Mouse (Mus musculus) E14TG2a.4 (cell line): ENCODE measurements around the gene Nyx.

ENCODE experiments used
- CTCF ChIP-seq: conservative IDR thresholded peaks from 2 replicates; pipeline ENCODE4 v1.5.1; 2014; ENCODE audit warnings: low read length
- POU5F1 ChIP-seq: IDR thresholded peaks from 2 replicates; pipeline ENCODE4 v1.6.1; 2014; ENCODE audit warnings: low read length, borderline replicate concordance

DNA sequence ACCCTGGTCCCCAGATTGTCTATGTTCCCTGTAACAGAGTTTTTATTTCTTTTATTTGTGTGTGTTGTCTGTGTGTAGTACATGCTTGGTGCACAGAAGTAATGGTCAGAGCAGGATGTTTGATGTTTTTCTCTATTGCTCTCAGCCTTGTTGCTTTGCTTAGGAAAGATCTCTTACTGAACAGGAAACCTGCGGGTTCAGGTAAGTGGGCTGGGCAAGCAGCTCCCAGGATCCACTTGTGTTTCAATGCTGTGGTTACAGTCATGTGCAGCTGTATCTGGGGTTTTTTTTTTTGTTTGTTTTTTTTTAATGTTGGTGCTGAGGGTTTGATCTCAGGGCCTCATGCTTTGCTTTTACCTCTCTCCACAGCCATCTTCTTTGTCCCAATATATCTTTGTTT, 7.1 kb upstream of the Nyx start:
- TF ChIP-seq CTCF (no peak), POU5F1 (no peak)
